Mouse (Mus musculus): ENCODE measurements around the gene Atp6ap1l. TPM values are rescaled to one million over a fixed set of nuclear protein-coding genes. Genes with fewer than 3 reads are reported as not detected.

Gene Atp6ap1l
- polyA plus RNA-seq, 1 experiment: 0.06 TPM

DNA sequence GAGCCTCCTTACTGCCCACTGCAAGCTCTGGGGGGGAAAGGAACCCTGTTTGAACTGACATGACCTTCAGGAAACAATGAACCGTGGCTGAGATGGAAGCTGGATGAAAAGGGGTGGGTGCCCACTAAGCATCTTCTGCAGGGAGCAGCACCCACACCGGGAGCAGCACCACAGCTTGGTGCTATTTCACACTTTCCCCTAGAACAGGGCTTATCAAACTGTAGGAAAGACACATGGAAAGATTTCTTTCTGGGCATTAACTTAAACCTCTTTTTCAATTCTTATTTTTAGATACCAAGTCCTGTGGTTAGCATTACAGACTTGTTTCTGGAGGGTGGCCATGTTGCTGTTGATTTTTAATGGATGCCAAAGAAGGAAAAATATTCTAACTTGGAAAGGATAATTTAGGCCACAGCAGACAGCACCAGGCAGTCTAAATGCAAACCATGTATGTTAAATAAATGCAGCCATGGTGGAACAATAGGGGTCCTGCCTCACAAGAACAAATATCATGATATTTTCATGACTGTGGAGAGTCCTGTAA lies 44.2 kb downstream of the Atp6ap1l start:
- TF ChIP-seq POLR2A (IDR thresholded peaks at IDR 0.05; ENCODE audit: low read depth, low read length) (no peak), CTCF (conservative IDR thresholded peaks at IDR 0.05; ENCODE audit: insufficient read depth, insufficient read length, low read depth, low read length) (no peak)
- Histone ChIP-seq H3K4me1 (ENCODE audit: control insufficient read depth, insufficient read depth, low read length) (no peaks in the 10 kb centered on the region), H3K27me3 (replicated peaks; ENCODE audit: control insufficient read depth, insufficient read depth, low read length) (no peaks in the 10 kb centered on the region; the same call in 1 of the 2 replicates), H3K27ac (ENCODE audit: insufficient read depth, low read depth, low read length) (no peak overlapping the region), H3K4me3 (ENCODE audit: insufficient read depth, low read depth, low read length) (no peak overlapping the region), H3K36me3 (ENCODE audit: control insufficient read depth, insufficient read depth, low read length) (no peaks in the 10 kb centered on the region)
- 51% methylated on average over 2 of the region's 2 CpGs for WGBS
- no peak for DNase-seq

DNA sequence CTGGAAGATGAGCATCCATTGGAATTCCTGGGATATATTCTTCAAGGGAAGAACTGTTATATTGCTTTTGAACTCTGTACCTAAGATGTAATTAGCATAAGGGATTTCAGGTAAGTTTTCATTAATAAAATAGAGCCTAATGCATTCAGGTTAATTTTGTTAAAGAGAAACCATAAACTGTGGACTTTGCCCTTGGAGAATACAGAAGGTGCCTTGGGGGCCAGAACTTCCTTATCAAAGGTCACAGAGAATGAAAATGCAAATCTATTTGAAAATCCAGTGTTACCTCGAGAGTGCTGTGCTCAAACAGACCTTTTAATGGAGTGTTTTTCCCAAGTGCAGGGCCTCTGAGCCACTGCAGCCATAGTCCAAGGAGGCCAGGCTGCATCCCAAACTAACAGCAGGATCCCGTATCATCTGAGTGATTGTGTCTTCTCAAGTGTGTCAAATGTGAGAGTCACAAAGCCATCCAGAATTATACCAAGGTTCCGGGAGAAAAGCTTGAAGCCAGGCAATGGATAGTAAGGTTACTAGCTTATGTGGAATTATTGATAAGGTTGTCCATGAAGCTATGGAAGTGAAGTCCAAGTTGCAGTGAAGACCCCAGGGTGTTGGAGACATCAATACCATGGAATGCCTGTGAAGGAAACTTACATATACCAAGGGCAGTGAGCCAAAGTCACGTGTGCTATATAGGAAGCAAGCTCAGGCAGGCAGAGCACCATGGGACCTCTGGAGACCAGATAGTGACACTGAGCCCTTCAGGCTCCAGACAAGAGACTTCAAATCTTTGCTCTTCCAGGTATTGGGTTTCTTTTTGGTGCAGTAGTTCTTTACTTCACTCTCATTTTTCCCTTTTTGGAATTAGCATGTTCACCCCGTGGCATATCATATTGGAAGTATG lies 52.2 kb downstream of the Atp6ap1l start:
- peak; percentile 62 for DNase-seq
- Histone ChIP-seq H3K27me3 (replicated peaks; ENCODE audit: control insufficient read depth, insufficient read depth, low read length) (no peaks in the 10 kb centered on the region; the same call in 1 of the 2 replicates), H3K4me3 (ENCODE audit: insufficient read depth, low read depth, low read length) (no peak overlapping the region), H3K4me1 (ENCODE audit: control insufficient read depth, insufficient read depth, low read length) (peaks cover 3% of the 10 kb centered on the region; the same call in 1 of the 2 replicates), H3K36me3 (ENCODE audit: control insufficient read depth, insufficient read depth, low read length) (no peaks in the 10 kb centered on the region), H3K27ac (ENCODE audit: insufficient read depth, low read depth, low read length) (no peak overlapping the region)
- WGBS: 56% methylated on average over 5 of the region's 5 CpGs
- TF ChIP-seq CTCF (conservative IDR thresholded peaks at IDR 0.05; ENCODE audit: insufficient read depth, insufficient read length, low read depth, low read length) (no peak), POLR2A (IDR thresholded peaks at IDR 0.05; ENCODE audit: low read depth, low read length) (no peak)

DNA sequence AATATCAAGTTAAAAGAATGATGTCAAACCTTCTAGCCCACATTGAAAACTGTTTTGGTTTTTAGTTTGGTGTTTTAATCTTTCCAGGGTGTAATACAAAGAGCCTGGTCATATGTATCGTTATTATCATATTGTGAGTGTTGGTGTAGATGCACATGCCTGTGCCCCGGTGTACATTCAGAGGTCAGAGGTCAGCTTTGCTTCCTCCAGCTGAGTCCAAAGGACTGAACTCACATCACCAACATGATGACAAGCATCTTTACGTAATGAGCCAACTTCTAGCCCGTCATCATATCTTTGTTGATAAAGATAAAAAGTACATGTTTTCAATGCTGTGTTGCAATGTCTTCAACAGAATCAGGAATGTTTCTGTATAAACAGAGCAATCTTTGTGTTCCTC lies 53.4 kb downstream of the Atp6ap1l start:
- no peak overlapping the region for H3K4me3 ChIP-seq (ENCODE audit: insufficient read depth, low read depth, low read length)
- H3K27ac ChIP-seq (ENCODE audit: insufficient read depth, low read depth, low read length): no peak overlapping the region
- no peak for TF ChIP-seq CTCF (conservative IDR thresholded peaks at IDR 0.05; ENCODE audit: insufficient read depth, insufficient read length, low read depth, low read length)
- TF ChIP-seq POLR2A (IDR thresholded peaks at IDR 0.05; ENCODE audit: low read depth, low read length): no peak
- peaks cover 3% of the 10 kb centered on the region; the same call in 1 of the 2 replicates for H3K4me1 ChIP-seq (ENCODE audit: control insufficient read depth, insufficient read depth, low read length)
- H3K36me3 ChIP-seq (ENCODE audit: control insufficient read depth, insufficient read depth, low read length): no peaks in the 10 kb centered on the region
- DNase-seq: no peak
- WGBS: 76% methylated on average over 4 of the region's 4 CpGs
- no peaks in the 10 kb centered on the region; the same call in 1 of the 2 replicates for H3K27me3 ChIP-seq (replicated peaks; ENCODE audit: control insufficient read depth, insufficient read depth, low read length)

DNA sequence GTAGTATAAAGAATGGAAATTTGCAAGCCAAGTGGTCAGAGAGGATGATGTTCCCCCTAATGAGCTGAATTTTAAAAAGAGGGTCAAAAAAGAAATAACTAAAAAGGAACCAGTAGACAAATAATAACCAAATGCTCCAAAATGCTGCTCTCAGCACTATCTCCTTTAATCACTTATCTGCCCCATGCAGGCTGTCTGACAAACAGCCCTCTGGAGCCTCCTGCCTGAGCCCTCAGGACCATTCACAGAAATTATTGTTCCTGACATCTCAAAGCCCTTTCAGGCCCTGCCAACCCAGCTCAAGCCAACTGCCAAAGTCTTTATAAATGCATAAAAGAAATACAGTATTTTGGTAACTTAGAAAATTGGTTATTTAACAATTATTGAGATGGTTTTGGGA lies 61.0 kb downstream of the Atp6ap1l start:
- TF ChIP-seq CTCF (conservative IDR thresholded peaks at IDR 0.05; ENCODE audit: insufficient read depth, insufficient read length, low read depth, low read length) (no peak), POLR2A (IDR thresholded peaks at IDR 0.05; ENCODE audit: low read depth, low read length) (no peak)
- no peak overlapping the region for H3K27ac ChIP-seq (ENCODE audit: insufficient read depth, low read depth, low read length)
- no peaks in the 10 kb centered on the region for H3K4me1 ChIP-seq (ENCODE audit: control insufficient read depth, insufficient read depth, low read length)
- DNase-seq: no peak
- no peak overlapping the region for H3K4me3 ChIP-seq (ENCODE audit: insufficient read depth, low read depth, low read length)
- H3K27me3 ChIP-seq (replicated peaks; ENCODE audit: control insufficient read depth, insufficient read depth, low read length): no peaks in the 10 kb centered on the region
- no peaks in the 10 kb centered on the region for H3K36me3 ChIP-seq (ENCODE audit: control insufficient read depth, insufficient read depth, low read length)

DNA sequence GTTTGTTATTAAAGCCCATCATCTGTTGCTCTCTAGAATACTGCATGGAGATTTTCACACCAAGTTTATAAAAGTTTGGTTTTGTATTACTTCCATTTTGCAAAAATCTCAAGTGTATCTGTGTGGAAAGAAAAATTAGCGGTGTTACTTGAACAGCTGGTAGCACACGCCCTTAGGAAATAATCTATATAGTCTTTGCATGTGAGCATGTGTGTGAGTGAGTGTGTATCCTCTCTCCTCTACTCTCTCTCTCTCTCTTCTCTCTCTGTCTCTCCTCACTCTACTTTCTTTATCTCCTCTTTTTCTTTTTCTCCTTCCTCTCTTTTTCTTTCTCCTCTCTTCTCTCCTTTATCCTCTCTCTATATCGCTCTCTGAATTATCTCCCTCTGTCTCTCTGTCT lies 61.7 kb downstream of the Atp6ap1l start:
- H3K27me3 ChIP-seq (replicated peaks; ENCODE audit: control insufficient read depth, insufficient read depth, low read length): no peaks in the 10 kb centered on the region
- H3K36me3 ChIP-seq (ENCODE audit: control insufficient read depth, insufficient read depth, low read length): no peaks in the 10 kb centered on the region
- 93% methylated on average over 3 of the region's 3 CpGs for WGBS
- TF ChIP-seq POLR2A (IDR thresholded peaks at IDR 0.05; ENCODE audit: low read depth, low read length) (no peak), CTCF (conservative IDR thresholded peaks at IDR 0.05; ENCODE audit: insufficient read depth, insufficient read length, low read depth, low read length) (no peak)
- no peak overlapping the region for H3K4me3 ChIP-seq (ENCODE audit: insufficient read depth, low read depth, low read length)
- H3K4me1 ChIP-seq (ENCODE audit: control insufficient read depth, insufficient read depth, low read length): peaks cover 4% of the 10 kb centered on the region; the same call in 1 of the 2 replicates
- no peak overlapping the region for H3K27ac ChIP-seq (ENCODE audit: insufficient read depth, low read depth, low read length)
- DNase-seq: no peak

DNA sequence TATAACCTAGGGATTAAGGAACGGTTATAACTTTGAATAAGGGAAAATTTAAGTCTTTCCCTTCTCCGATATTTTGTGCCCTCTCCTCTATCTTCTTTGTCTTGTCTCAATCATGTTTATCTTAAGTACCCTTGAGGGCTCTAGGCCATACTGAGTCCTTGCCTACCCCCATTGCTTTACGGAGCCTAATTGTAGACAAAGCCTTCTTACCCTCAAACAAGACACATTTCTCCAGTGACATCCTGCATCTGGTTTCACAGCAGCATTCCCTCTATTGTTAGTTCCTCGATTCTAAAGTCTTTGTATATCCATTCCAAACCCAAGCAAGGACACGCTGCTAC lies 64.0 kb downstream of the Atp6ap1l start:
- 45% methylated on average over 5 of the region's 5 CpGs for WGBS
- TF ChIP-seq POLR2A (IDR thresholded peaks at IDR 0.05; ENCODE audit: low read depth, low read length) (no peak), CTCF (conservative IDR thresholded peaks at IDR 0.05; ENCODE audit: insufficient read depth, insufficient read length, low read depth, low read length) (no peak)
- Histone ChIP-seq H3K27ac (ENCODE audit: insufficient read depth, low read depth, low read length) (no peak overlapping the region), H3K27me3 (replicated peaks; ENCODE audit: control insufficient read depth, insufficient read depth, low read length) (no peaks in the 10 kb centered on the region), H3K4me3 (ENCODE audit: insufficient read depth, low read depth, low read length) (no peak overlapping the region), H3K4me1 (ENCODE audit: control insufficient read depth, insufficient read depth, low read length) (peaks cover 4% of the 10 kb centered on the region; the same call in 1 of the 2 replicates), H3K36me3 (ENCODE audit: control insufficient read depth, insufficient read depth, low read length) (no peaks in the 10 kb centered on the region)
- DNase-seq: no peak

DNA sequence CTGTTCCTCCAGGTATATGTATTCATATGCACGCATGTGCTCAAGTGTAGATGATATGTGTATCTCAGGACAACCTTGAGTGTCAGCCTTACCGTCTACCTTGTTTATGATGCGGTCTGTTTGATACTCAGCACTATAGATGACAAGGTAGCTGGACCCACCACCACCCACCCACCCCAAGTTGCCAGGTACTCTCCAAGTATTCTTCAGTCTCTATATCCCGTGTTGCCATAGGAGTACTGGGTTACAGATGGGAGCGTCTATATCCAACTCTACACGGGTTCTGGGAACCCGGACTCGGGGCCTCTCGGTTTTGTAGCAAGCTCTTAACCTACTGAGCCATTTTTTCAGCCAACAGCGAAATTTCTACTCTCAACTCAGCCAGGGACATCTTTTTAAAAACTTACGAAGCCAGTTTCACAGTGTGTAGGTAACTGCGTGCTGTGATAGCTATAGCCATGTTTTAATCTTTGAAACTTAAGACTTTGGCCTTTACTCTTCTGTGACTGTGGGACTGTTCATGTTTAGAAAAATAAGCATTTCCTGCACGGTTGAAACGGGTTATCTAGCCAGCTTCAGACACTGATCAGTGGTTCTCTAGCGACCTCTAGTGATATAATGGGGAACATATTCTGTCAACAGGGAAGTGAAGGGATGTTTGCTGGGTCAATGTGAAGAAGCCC lies 64.5 kb downstream of the Atp6ap1l start:
- DNase-seq: peak; percentile 69
- Histone ChIP-seq H3K27ac (ENCODE audit: insufficient read depth, low read depth, low read length) (no peak overlapping the region), H3K4me1 (ENCODE audit: control insufficient read depth, insufficient read depth, low read length) (peaks cover 4% of the 10 kb centered on the region; the same call in 1 of the 2 replicates), H3K4me3 (ENCODE audit: insufficient read depth, low read depth, low read length) (no peak overlapping the region), H3K27me3 (replicated peaks; ENCODE audit: control insufficient read depth, insufficient read depth, low read length) (no peaks in the 10 kb centered on the region), H3K36me3 (ENCODE audit: control insufficient read depth, insufficient read depth, low read length) (no peaks in the 10 kb centered on the region)
- TF ChIP-seq CTCF (conservative IDR thresholded peaks at IDR 0.05; ENCODE audit: insufficient read depth, insufficient read length, low read depth, low read length): peak; percentile 33; the same call in 1 of the 2 replicates
- no peak for TF ChIP-seq POLR2A (IDR thresholded peaks at IDR 0.05; ENCODE audit: low read depth, low read length)
- 37% methylated on average over 15 of the region's 15 CpGs for WGBS

All from kidney, adult 2 months (tissue).